Mouse (Mus musculus): ENCODE results near the gene S1pr5. TPM values are rescaled to one million over a fixed set of nuclear protein-coding genes. Genes with fewer than 3 reads are reported as not detected.
A peak's percentile ranks its signal among the peaks of the same experiment; 100 is the strongest.

Gene S1pr5
- polyA plus RNA-seq, 1 experiment from 2014 or later, result 0.08 TPM

DNA sequence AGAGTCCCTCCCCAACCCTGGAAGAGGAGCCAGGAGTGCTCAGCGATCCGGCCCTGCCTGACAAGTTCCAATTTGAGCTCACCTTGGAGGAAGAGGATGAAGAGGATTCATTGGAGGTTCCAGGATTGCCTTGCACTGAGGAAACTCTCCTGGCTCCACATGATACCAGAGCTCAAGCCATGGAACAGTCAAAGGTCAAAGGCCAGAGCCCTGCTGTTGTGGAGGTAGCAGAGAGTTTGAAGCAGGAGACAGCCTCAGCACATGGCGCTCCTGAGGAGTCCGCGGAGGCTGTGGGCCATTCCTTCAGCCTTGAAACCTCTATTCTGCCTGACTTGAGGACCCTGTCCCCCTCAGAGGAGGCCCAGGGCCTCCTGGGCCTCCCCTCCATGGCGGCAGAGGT lies 37.4 kb downstream of the S1pr5 start:
- H3K36me3 ChIP-seq (replicated peaks; ENCODE audit: control insufficient read depth, insufficient read depth, low read depth, low read length), result no peaks in the 10 kb centered on the region
- H3K4me1 ChIP-seq (ENCODE audit: control insufficient read depth, insufficient read depth, low read length), result no peaks in the 10 kb centered on the region
- no peak overlapping the region for H3K27ac ChIP-seq (replicated peaks; ENCODE audit: low read depth, low read length)
- DNase-seq (ENCODE audit: low spot score) (no peak), ATAC-seq (replicated peaks; ENCODE audit: insufficient number of reproducible peaks, low FRiP score, low TSS enrichment, low read depth) (no peak)
- H3K4me2 ChIP-seq (ENCODE audit: low read depth, low read length), result no peak overlapping the region
- no peaks in the 10 kb centered on the region for H3K9me3 ChIP-seq (replicated peaks; ENCODE audit: control insufficient read depth, low read length)
- no peak overlapping the region for H3K4me3 ChIP-seq (ENCODE audit: low read depth, low read length)
- WGBS, result 69% methylated on average over 6 of the region's 6 CpGs
- no peak overlapping the region for H3K9ac ChIP-seq (replicated peaks; ENCODE audit: low read length)
- no peaks in the 10 kb centered on the region for H3K27me3 ChIP-seq (ENCODE audit: control insufficient read depth, insufficient read depth, low read length)

DNA sequence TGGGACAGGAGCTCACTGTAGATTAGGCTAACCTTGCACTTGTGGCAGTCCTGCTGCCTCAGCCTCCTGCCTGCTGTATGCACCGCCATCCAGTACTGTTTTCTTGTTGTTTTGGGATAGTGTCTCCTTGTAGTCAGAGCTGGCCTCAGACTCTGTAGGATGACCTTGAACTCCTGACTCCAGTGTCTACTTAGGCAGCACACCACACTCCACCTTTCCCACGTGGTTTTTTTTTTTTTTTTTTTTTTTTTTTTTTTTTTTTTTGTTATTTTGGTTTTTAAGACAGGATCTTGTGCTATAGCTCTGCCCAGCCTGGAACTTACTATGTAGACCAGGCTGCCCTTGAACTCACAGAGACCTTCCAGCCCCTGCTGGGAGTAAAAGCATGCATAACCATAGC lies 39.6 kb downstream of the S1pr5 start:
- 79% methylated on average over 2 of the region's 2 CpGs for WGBS

DNA sequence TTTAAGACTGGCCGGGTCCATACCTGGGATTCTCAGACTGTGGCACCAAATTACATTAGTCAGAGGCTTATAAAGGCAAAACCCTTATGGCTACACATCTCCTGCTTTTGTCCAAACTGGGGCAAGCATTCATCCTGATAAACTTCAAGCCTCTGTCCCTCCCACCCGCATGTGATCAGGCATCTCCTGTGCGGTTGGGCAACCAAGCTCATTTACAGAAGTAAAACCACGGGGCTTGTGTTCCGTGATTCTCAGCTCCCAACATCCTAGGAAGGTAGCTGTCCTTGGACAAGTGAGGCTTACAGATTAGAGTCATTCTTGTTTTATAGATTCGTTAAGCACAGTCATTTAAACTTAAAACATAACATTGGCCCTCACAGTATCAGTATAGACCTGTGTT lies 41.4 kb downstream of the S1pr5 start:
- no peak overlapping the region for H3K4me3 ChIP-seq (ENCODE audit: low read depth, low read length)
- 93% methylated on average over 6 of the region's 6 CpGs for WGBS
- no peak for DNase-seq (ENCODE audit: low spot score)
- no peak overlapping the region for H3K27ac ChIP-seq (replicated peaks; ENCODE audit: low read depth, low read length)
- no peaks in the 10 kb centered on the region for H3K27me3 ChIP-seq (ENCODE audit: control insufficient read depth, insufficient read depth, low read length)
- no peaks in the 10 kb centered on the region for H3K36me3 ChIP-seq (replicated peaks; ENCODE audit: control insufficient read depth, insufficient read depth, low read depth, low read length)
- no peaks in the 10 kb centered on the region for H3K9me3 ChIP-seq (replicated peaks; ENCODE audit: control insufficient read depth, low read length)
- no peak overlapping the region for H3K4me2 ChIP-seq (ENCODE audit: low read depth, low read length)
- no peaks in the 10 kb centered on the region for H3K4me1 ChIP-seq (ENCODE audit: control insufficient read depth, insufficient read depth, low read length)
- no peak for ATAC-seq (replicated peaks; ENCODE audit: insufficient number of reproducible peaks, low FRiP score, low TSS enrichment, low read depth)
- no peak overlapping the region for H3K9ac ChIP-seq (replicated peaks; ENCODE audit: low read length)

More for the DNA sequence above, 39.6 kb downstream of the S1pr5 start:
- Histone ChIP-seq H3K27me3 (ENCODE audit: control insufficient read depth, insufficient read depth, low read length) (no peaks in the 10 kb centered on the region), H3K4me2 (ENCODE audit: low read depth, low read length) (no peak overlapping the region), H3K9me3 (replicated peaks; ENCODE audit: control insufficient read depth, low read length) (no peaks in the 10 kb centered on the region), H3K4me3 (ENCODE audit: low read depth, low read length) (no peak overlapping the region), H3K9ac (replicated peaks; ENCODE audit: low read length) (no peak overlapping the region), H3K4me1 (ENCODE audit: control insufficient read depth, insufficient read depth, low read length) (no peaks in the 10 kb centered on the region), H3K36me3 (replicated peaks; ENCODE audit: control insufficient read depth, insufficient read depth, low read depth, low read length) (no peaks in the 10 kb centered on the region), H3K27ac (replicated peaks; ENCODE audit: low read depth, low read length) (no peak overlapping the region)
- DNase-seq (ENCODE audit: low spot score) (no peak), ATAC-seq (replicated peaks; ENCODE audit: insufficient number of reproducible peaks, low FRiP score, low TSS enrichment, low read depth) (no peak)

GRCm38 (mm10) chr9:21204528-21205272 lies 43.5 kb downstream of the S1pr5 start:
- peak overlapping the region; percentile 4; the same call in 1 of the 2 replicates for H3K9ac ChIP-seq (replicated peaks; ENCODE audit: low read length)
- no peaks in the 10 kb centered on the region for H3K36me3 ChIP-seq (replicated peaks; ENCODE audit: control insufficient read depth, insufficient read depth, low read depth, low read length)
- no peak overlapping the region for H3K27ac ChIP-seq (replicated peaks; ENCODE audit: low read depth, low read length)
- no peaks in the 10 kb centered on the region for H3K4me1 ChIP-seq (ENCODE audit: control insufficient read depth, insufficient read depth, low read length)
- peak overlapping the region; percentile 42 for H3K4me2 ChIP-seq (ENCODE audit: low read depth, low read length)
- WGBS, result 2% methylated on average over 23 of the region's 23 CpGs
- DNase-seq (ENCODE audit: low spot score) (peak; percentile 56), ATAC-seq (replicated peaks; ENCODE audit: insufficient number of reproducible peaks, low FRiP score, low TSS enrichment, low read depth) (peak; percentile 77)
- H3K4me3 ChIP-seq (ENCODE audit: low read depth, low read length), result peak overlapping the region; percentile 26
- no peaks in the 10 kb centered on the region for H3K9me3 ChIP-seq (replicated peaks; ENCODE audit: control insufficient read depth, low read length)
- no peaks in the 10 kb centered on the region for H3K27me3 ChIP-seq (ENCODE audit: control insufficient read depth, insufficient read depth, low read length)

GRCm38 (mm10) chr9:21204156-21204527 lies 44.1 kb downstream of the S1pr5 start:
- no peak for ATAC-seq (replicated peaks; ENCODE audit: insufficient number of reproducible peaks, low FRiP score, low TSS enrichment, low read depth)

DNA sequence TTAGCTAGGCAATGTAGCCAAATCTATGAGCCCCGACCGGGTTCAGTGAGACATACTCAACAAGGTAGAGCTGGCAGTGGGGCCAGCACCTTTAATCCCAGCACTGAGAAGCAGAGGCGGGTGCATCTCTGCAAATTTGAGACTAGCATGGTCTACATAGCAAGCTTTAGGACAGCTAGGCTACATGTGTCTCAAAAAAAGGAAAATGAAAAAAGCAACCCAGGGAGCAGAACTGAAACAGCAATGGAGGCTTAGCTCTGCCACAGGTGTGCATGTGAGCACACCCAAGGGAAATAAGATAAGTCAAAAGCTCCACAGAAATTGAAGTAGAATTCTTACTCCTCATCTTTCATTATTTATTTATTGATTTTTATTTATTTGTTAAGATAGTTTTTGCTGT lies 49.3 kb downstream of the S1pr5 start:
- no peaks in the 10 kb centered on the region for H3K36me3 ChIP-seq (replicated peaks; ENCODE audit: control insufficient read depth, insufficient read depth, low read depth, low read length)
- H3K4me3 ChIP-seq (ENCODE audit: low read depth, low read length), result no peak overlapping the region
- no peak overlapping the region for H3K4me2 ChIP-seq (ENCODE audit: low read depth, low read length)
- H3K4me1 ChIP-seq (ENCODE audit: control insufficient read depth, insufficient read depth, low read length), result no peaks in the 10 kb centered on the region; the same call in 1 of the 2 replicates
- 83% methylated on average over 3 of the region's 3 CpGs for WGBS
- no peak overlapping the region for H3K9ac ChIP-seq (replicated peaks; ENCODE audit: low read length)
- no peaks in the 10 kb centered on the region for H3K27me3 ChIP-seq (ENCODE audit: control insufficient read depth, insufficient read depth, low read length)
- DNase-seq (ENCODE audit: low spot score), result no peak
- no peaks in the 10 kb centered on the region for H3K9me3 ChIP-seq (replicated peaks; ENCODE audit: control insufficient read depth, low read length)
- no peak for ATAC-seq (replicated peaks; ENCODE audit: insufficient number of reproducible peaks, low FRiP score, low TSS enrichment, low read depth)
- no peak overlapping the region for H3K27ac ChIP-seq (replicated peaks; ENCODE audit: low read depth, low read length)

More at GRCm38 (mm10) chr9:21204156-21204527, 44.1 kb downstream of the S1pr5 start:
- no peaks in the 10 kb centered on the region for H3K27me3 ChIP-seq (ENCODE audit: control insufficient read depth, insufficient read depth, low read length)
- H3K4me1 ChIP-seq (ENCODE audit: control insufficient read depth, insufficient read depth, low read length), result no peaks in the 10 kb centered on the region
- no peaks in the 10 kb centered on the region for H3K9me3 ChIP-seq (replicated peaks; ENCODE audit: control insufficient read depth, low read length)
- no peak for DNase-seq (ENCODE audit: low spot score)
- H3K36me3 ChIP-seq (replicated peaks; ENCODE audit: control insufficient read depth, insufficient read depth, low read depth, low read length), result no peaks in the 10 kb centered on the region
- no peak overlapping the region for H3K4me2 ChIP-seq (ENCODE audit: low read depth, low read length)
- no peak overlapping the region for H3K4me3 ChIP-seq (ENCODE audit: low read depth, low read length)
- no peak overlapping the region for H3K27ac ChIP-seq (replicated peaks; ENCODE audit: low read depth, low read length)
- no peak overlapping the region for H3K9ac ChIP-seq (replicated peaks; ENCODE audit: low read length)
- 21% methylated on average over 8 of the region's 8 CpGs for WGBS

DNA sequence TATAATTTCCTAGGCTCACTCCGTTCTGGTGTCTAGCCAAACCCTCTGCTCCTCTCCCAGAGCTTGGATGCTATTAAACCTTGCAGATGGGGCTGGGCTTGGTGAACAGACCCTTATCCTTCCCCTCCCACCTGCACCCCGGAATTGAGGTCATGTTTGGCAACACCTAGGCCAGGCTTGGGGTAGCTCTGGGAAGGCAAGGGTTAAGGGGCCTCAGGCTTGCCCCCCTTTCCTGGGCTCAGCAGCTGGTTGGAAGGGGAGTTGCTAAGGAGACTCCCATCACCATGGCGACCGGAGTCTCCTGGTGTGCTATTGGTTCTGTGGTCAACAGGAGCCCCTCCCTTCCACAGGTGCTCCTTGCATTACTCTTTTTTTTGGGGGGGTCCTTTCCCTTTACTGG lies 50.3 kb downstream of the S1pr5 start:
- H3K27ac ChIP-seq (replicated peaks; ENCODE audit: low read depth, low read length), result no peak overlapping the region
- peak; percentile 69 for DNase-seq (ENCODE audit: low spot score)

More for the DNA sequence above, 50.3 kb downstream of the S1pr5 start:
- no peaks in the 10 kb centered on the region for H3K27me3 ChIP-seq (ENCODE audit: control insufficient read depth, insufficient read depth, low read length)
- H3K9me3 ChIP-seq (replicated peaks; ENCODE audit: control insufficient read depth, low read length), result no peaks in the 10 kb centered on the region
- H3K4me3 ChIP-seq (ENCODE audit: low read depth, low read length), result no peak overlapping the region
- H3K4me2 ChIP-seq (ENCODE audit: low read depth, low read length), result 0 out of 2 replicates have a peak overlapping the region, but pooled peaks have one; percentile 3
- WGBS, result 15% methylated on average over 4 of the region's 4 CpGs
- no peak overlapping the region for H3K9ac ChIP-seq (replicated peaks; ENCODE audit: low read length)
- H3K4me1 ChIP-seq (ENCODE audit: control insufficient read depth, insufficient read depth, low read length), result no peaks in the 10 kb centered on the region; the same call in 1 of the 2 replicates
- H3K36me3 ChIP-seq (replicated peaks; ENCODE audit: control insufficient read depth, insufficient read depth, low read depth, low read length), result no peaks in the 10 kb centered on the region
- ATAC-seq (replicated peaks; ENCODE audit: insufficient number of reproducible peaks, low FRiP score, low TSS enrichment, low read depth), result peak; percentile 31; the same call in 1 of the 2 replicates
